Mouse (Mus musculus): ENCODE data around the gene Rnf19b.

The Rnf19b gene

GRCm38 (mm10) chr4:129120520-129121445 lies 62.7 kb downstream of the Rnf19b start:
- peak; percentile 81 for DNase-seq

GRCm38 (mm10) chr4:129121569-129122086 lies 63.6 kb downstream of the Rnf19b start, which contains the start of gene Hpca:
Gene Hpca, minus strand, starts transcription at chr4:129122036.
- DNase-seq, result no peak

- DNase-seq, result no peak
Measured at GRCm38 (mm10) chr4:129122107-129122506, 64.0 kb downstream of the Rnf19b start.

- DNase-seq, result no peak
Measured at GRCm38 (mm10) chr4:129122719-129123118, 64.6 kb downstream of the Rnf19b start.

DNA sequence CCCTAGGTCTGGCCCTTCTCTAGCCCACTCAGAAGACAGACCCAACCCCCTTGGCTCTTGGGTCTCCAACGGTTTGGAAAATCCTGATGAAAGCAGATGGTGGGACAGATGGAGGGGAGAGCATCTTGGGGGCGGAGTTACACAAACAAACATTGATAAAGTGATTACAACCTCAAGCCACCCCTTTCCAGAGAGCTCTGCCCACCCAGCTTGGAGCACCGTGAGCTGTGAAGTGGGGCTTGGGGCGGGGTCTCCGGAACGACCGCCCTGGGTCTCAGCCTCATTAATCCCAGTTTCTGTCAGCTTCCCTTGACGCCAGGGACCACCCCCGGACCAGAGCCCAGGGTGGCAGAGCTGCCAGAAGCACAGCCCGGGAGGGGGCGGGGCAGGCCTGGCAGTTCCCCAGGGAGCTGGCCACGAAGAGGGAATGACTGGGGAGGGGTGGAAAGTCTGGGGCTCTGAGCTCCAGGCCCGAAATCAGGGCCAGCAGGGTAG lies 66.6 kb downstream of the Rnf19b start:
- no peak for DNase-seq

DNA sequence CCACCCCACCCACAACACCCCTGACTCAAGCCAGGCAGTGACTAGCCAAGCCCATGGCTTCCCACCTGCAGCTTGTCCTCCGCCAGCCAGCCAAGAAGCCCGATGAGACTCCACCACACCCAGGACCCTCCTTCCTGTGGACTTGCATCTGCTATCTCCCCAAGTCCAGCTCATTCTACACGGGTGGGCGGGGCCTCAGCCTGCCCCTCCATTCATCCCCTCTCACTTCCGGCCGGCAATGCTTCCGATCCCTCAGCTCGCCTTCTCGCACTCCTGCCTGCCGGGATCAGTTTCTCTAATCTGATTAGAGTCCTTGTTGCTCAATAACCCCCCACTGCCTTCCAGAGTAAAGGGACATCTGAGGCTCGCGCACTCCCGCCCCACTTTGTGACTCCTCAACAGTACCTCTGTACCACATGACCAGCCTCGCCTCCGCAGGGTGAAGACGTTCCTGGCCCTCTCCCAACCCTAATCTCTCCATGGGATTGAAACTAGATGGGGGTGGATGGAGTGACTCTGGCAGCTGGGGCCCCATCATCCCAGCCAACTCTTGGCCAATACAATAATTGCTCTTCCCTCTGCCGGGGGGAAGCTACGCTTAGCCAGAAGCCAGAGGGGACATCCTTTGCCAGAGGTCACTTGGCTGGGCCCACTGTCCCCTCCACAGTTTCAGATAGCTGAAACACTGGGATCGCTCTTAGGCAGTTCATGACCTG lies 67.8 kb downstream of the Rnf19b start:
- DNase-seq, result peak; percentile 35

GRCm38 (mm10) chr4:129128582-129129338 lies 70.7 kb downstream of the Rnf19b start:
- no peak for DNase-seq

DNA sequence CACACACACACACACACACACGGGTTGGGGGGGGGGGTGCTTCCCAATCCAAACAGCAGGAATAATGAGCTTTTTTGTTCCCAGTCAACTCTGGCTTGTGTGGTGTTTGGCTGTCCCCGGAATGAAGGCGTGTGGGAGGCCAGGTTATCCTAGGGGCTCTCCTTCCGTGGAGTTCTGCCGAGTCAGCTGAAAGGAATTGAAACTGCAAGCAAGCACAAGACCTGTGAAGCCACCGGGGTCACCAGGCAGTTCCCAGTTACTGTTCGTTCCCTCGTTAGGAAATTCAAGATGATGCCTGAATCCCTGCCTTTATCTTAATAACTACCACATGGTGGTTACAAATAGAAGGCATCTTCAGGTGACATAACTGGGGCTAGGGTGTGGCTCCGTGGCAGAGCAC lies 71.3 kb downstream of the Rnf19b start:
- no peak for DNase-seq

DNA sequence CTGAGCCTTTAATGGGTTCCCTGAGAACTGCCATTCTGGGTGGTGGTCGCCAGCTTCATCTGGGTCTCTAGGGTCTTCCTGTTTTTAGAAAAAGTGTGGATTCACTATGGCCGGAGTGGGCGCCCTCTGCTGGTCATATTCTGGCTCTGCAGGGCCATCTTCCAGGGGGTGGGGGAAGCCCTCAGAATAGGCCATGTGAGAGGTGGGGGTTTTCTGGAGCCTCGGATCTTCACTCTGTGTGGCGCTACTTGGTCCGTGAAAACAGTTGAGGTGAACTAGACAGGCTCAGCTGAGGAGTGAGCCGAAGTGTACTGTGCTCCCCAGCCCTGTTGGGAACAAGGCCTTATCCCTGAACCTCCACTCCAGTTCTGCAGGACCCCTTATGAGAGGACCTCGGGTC lies 72.1 kb downstream of the Rnf19b start:
- peak; percentile 48 for DNase-seq

DNA sequence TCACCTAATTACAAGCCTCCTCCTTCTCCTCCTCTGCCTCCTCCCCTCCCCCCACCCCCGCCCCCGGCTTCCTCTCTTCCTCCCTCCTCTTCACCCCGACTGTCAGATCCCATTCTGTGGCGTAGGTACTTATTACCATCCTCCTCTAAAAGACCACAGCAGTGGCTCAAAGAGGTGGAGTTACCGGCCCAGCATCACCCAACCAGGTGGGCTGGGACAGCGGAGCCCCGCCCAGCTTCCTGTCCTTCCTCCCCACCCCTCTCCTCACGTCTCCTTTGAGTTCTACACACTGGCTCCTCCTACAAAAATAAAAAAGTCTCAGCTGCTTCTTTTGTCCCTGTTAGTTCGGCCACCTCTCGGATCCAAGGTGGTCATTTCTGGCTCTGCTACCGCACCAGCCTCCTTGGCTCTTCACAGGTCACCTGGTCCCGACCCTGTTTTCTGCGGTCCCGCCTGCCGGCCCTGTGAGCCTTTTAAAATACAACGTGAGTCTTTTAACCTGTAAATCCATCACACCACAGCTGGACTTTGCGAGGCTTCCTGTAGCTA lies 72.8 kb downstream of the Rnf19b start:
- no peak for DNase-seq

- DNase-seq, result peak; percentile 86
Measured at GRCm38 (mm10) chr4:129134799-129135585, 76.9 kb downstream of the Rnf19b start.

All from lung, postnatal 14 days (tissue).